Mouse (Mus musculus): Measurements from ENCODE around the gene Galp.

DNA sequence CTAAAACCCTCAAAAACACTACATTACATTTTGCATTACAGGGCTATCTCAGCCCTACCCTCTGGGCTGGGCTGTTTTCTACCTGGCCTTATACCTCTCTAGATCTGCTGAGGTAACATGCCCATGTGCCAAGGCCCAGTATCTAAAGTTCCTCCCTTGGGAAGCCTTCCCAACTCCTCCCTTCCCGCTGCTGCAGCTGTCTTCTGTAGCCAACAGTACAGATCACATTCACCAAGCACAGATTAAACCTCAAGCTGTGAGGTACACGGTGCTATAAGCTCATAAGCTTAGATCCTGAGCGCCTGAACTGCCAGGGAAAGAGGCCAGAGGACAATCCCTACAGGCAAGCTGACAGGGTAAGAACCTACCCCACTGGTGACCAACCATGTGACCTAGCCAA, 44.9 kb upstream of the Galp start:
- TF ChIP-seq CTCF (IDR thresholded peaks at IDR 0.05; ENCODE audit: insufficient read depth, low read length) = no peak
- TF ChIP-seq POLR2A (IDR thresholded peaks at IDR 0.05; ENCODE audit: borderline replicate concordance, extremely low read depth, low read depth, low read length) = no peak
